Mouse (Mus musculus) hindbrain, embryonic 16.5 days (tissue): ENCODE measurements around the gene Pls3. TPM values are rescaled to one million over a fixed set of nuclear protein-coding genes. Genes with fewer than 3 reads are reported as not detected.
"Not testable (repeated sequence)": the region's sequence is repeated elsewhere in the genome, so short reads cannot be mapped to it uniquely, and the experiment has no call there.

Experiments
- ATAC-seq: fragments of 200-750 bp; cut with Nextera tagmentation; 2 replicates; pipeline ENCODE4 v1.8.0; 2017; ENCODE audit warnings: moderate TSS enrichment, moderate library complexity
- H3K27ac ChIP-seq: fragments of 300-500 bp; sonication (generic); 2 replicates; pipeline ENCODE4 v1.5.1; 2014; ENCODE audit warnings: low read depth, mild to moderate bottlenecking, control low read depth, low read length, moderate library complexity
- H3K27me3 ChIP-seq: fragments of 300-500 bp; sonication (generic); replicated peaks from 2 replicates; pipeline ENCODE4 v1.6.1; 2014; ENCODE audit warnings: low read length; ENCODE audit not compliant: control insufficient read depth, insufficient read depth
- H3K36me3 ChIP-seq: fragments of 300-500 bp; sonication (generic); 2 replicates; pipeline ENCODE4 v1.6.1; 2014; ENCODE audit warnings: mild to moderate bottlenecking, low read length, moderate library complexity, mixed read lengths; ENCODE audit not compliant: control insufficient read depth, insufficient read depth
- H3K4me1 ChIP-seq: fragments of 300-500 bp; sonication (generic); 2 replicates; pipeline ENCODE4 v1.6.1; 2014; ENCODE audit warnings: low read depth, low read length; ENCODE audit not compliant: control insufficient read depth, insufficient read depth
- H3K4me2 ChIP-seq: fragments of 300-500 bp; sonication (generic); 2 replicates; pipeline ENCODE4 v1.6.1; 2014; ENCODE audit warnings: mild to moderate bottlenecking, low read length, control low read depth, moderate library complexity
- H3K4me3 ChIP-seq: fragments of 300-500 bp; sonication (generic); 2 replicates; pipeline ENCODE4 v1.5.1; 2014; ENCODE audit warnings: mild to moderate bottlenecking, low read length, control low read depth, moderate library complexity
- H3K9ac ChIP-seq: fragments of 300-500 bp; sonication (generic); 2 replicates; pipeline ENCODE4 v1.6.1; 2014; ENCODE audit warnings: low read depth, mild to moderate bottlenecking, control low read depth, low read length, moderate library complexity
- H3K9me3 ChIP-seq: fragments of 300-500 bp; sonication (generic); 2 replicates; pipeline ENCODE4 v1.6.1; 2014; ENCODE audit warnings: mild to moderate bottlenecking, low read length, moderate library complexity; ENCODE audit not compliant: control insufficient read depth
- WGBS: fragments of 180-500 bp; shearing (Covaris S2); extraction: QIAGEN DNeasy Blood & Tissue Kit; methylation state at CpG from one replicate; pipeline ENCODE4 v1.1.7; 2014; 5-methylcytosine and 5-hydroxymethylcytosine counted together
- polyA plus RNA-seq: library from polyadenylated mRNA; unstranded; fragments of >200 nt; fragmentation: Nextera tagmentation; extraction: Ambion mirVana; gene quantifications from 2 replicates; pipeline ENCODE4 v1.2.1, GENCODE M21; 2015

The Pls3 gene
- polyA plus RNA-seq, 1 experiment from 2014 or later = 39.7 TPM

DNA sequence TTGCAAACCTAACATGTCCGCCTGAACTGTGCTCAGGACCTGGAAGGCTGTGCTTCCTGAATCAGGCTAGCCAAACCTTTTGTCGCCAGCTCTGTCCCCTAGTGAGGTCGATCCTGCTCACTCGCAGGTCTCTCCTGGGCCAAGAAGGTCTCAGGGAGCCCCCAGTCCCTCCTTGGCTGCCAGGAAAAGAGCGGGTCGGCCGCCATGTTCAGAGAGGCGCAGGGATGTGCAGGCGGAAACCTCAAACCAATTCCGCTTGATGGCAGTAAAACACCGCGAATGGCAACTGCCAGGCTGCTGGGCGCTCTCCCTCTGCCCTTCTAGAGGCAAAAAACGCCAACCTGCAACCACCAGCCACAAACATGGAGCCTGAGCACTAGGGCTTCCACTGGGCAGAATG is 117.0 kb downstream of the Pls3 start:
- H3K4me1 ChIP-seq, H3K9ac ChIP-seq, ATAC-seq, H3K27me3 ChIP-seq, H3K4me2 ChIP-seq, H3K36me3 ChIP-seq, H3K27ac ChIP-seq, H3K4me3 ChIP-seq, H3K9me3 ChIP-seq: not testable (repeated sequence)
- WGBS = 86% methylated on average over 14 of the region's 14 CpGs

DNA sequence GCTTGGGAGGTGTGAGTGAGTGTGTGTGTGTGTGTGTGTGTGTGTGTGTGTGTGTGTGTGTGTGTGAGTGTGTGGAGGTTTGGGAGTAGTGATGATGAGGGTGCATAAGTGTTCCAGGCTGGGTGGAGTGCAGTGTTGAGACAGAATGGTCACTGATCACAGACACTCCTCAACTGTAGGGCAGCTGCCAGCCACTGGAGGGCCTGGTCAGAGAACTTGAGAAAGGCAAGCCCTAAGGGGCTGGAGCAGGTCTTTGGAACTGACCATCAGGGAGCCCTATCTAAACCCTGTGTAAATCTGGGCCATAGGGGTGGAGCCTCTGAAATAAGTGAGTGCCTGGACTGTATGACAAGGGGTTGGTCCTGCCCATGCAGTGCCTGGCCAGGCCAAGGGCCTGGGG is 120.5 kb downstream of the Pls3 start:
- H3K36me3 ChIP-seq = not testable (repeated sequence)

DNA sequence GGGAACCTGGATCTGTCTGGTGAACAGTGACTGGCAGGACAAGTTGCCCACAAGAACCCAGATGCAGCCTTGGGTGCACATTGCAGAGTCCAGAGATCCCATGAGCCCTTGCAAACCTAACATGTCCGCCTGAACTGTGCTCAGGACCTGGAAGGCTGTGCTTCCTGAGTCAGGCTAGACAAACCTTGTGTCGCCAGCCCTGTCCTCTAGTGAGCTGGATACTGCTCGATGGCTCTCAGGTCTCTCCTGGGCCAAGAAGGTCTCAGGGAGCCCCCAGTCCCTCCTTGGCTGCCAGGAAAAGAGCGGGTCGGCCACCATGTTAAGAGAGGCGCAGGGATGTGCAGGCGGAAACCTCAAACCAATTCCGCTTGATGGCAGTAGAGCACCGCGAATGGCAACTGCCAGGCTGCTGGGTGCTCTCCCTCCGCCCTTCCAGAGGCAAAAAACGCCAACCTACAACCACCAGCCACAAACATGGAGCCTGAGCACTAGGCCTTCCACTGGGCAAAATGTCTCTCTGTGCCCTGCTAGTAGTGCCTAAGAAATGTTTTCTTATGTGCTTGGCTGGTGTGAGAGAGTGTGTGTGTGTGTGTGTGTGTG is 124.8 kb downstream of the Pls3 start:
- 80% methylated on average over 1 of the region's 12 CpGs for WGBS
- not testable (repeated sequence) for H3K36me3 ChIP-seq, H3K4me1 ChIP-seq, H3K27ac ChIP-seq, H3K9me3 ChIP-seq, H3K9ac ChIP-seq, H3K4me3 ChIP-seq, ATAC-seq, H3K27me3 ChIP-seq, H3K4me2 ChIP-seq

More for the DNA sequence above, 120.5 kb downstream of the Pls3 start:
- H3K9me3 ChIP-seq, H3K9ac ChIP-seq, H3K4me3 ChIP-seq, ATAC-seq, H3K4me1 ChIP-seq, H3K4me2 ChIP-seq, H3K27ac ChIP-seq, H3K27me3 ChIP-seq: not testable (repeated sequence)

DNA sequence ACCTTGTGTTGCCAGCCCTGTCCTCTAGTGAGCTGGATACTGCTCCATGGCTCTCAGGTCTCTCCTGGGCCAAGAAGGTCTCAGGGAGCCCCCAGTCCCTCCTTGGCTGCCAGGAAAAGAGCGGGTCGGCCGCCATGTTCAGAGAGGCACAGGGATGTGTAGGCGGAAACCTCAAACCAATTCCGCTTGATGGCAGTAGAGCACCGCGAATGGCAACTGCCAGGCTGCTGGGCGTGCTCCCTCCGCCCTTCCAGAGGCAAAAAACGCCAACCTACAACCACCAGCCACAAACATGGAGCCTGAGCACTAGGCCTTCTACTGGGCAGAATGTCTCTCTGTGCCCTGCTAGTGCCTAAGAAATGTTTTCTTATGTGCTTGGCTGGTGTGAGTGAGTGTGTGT is 125.7 kb downstream of the Pls3 start:
- H3K9me3 ChIP-seq, H3K27me3 ChIP-seq, H3K4me3 ChIP-seq, ATAC-seq, H3K27ac ChIP-seq, H3K4me2 ChIP-seq, H3K4me1 ChIP-seq, H3K9ac ChIP-seq, H3K36me3 ChIP-seq: not testable (repeated sequence)
- WGBS = 61% methylated on average over 7 of the region's 10 CpGs

DNA sequence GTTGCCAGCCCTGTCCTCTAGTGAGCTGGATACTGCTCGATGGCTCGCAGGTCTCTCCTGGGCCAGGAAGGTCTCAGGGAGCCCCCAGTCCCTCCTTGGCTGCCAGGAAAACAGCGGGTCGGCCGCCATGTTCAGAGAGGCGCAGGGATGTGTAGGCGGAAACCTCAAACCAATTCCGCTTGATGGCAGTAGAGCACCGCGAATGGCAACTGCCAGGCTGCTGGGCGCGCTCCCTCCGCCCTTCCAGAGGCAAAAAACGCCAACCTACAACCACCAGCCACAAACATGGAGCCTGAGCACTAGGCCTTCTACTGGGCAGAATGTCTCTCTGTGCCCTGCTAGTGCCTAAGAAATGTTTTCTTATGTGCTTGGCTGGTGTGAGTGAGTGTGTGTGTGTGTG is 130.5 kb downstream of the Pls3 start:
- not testable (repeated sequence) for ATAC-seq, H3K9ac ChIP-seq
- 62% methylated on average over 12 of the region's 14 CpGs for WGBS

DNA sequence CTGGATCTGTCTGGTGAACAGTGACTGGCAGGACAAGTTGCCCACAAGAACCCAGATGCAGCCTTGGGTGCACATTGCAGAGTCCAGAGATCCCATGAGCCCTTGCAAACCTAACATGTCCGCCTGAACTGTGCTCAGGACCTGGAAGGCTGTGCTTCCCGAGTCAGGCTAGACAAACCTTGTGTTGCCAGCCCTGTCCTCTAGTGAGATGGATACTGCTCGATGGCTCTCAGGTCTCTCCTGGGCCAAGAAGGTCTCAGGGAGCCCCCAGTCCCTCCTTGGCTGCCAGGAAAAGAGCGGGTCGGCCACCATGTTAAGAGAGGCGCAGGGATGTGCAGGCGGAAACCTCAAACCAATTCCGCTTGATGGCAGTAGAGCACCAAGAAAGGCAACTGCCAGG is 135.5 kb downstream of the Pls3 start:
- not testable (repeated sequence) for ATAC-seq, H3K9ac ChIP-seq, H3K36me3 ChIP-seq, H3K4me3 ChIP-seq, H3K4me1 ChIP-seq, H3K9me3 ChIP-seq, H3K27ac ChIP-seq, H3K27me3 ChIP-seq, H3K4me2 ChIP-seq
- 80% methylated on average over 1 of the region's 8 CpGs for WGBS

More for the DNA sequence above, 130.5 kb downstream of the Pls3 start:
- not testable (repeated sequence) for H3K27me3 ChIP-seq, H3K27ac ChIP-seq, H3K4me3 ChIP-seq, H3K4me1 ChIP-seq, H3K4me2 ChIP-seq, H3K36me3 ChIP-seq, H3K9me3 ChIP-seq
